ENCODE assay signal across 8 mouse cellular contexts in genomic region chr2:180569028-180569643, GRCm38 (mm10). TPM values are rescaled to one million over a fixed set of nuclear protein-coding genes. Genes with fewer than 3 reads are reported as not detected.
DNase-seq lines count a peak whose midpoint lies in the region; ATAC-seq and TF ChIP-seq lines count a peak whose summit lies in the region.

No protein-coding gene starts in this region.

- TF ChIP-seq EP300 in stomach, postnatal 0 days (optimal IDR thresholded peaks at IDR 0.05) = no peak
- no peak for TF ChIP-seq EP300 in lung, postnatal 0 days (IDR thresholded peaks at IDR 0.05)

- H3K27me3 ChIP-seq in stomach, embryonic 14.5 days (ENCODE audit: control insufficient read depth, insufficient read depth, low read length) = no peaks in the 10 kb centered on the region
- no peaks in the 10 kb centered on the region for H3K27me3 ChIP-seq in stomach, postnatal 0 days (ENCODE audit: control insufficient read depth, insufficient read depth, low read length)
- peaks cover 16% of the 10 kb centered on the region for H3K27me3 ChIP-seq in intestine, embryonic 15.5 days (replicated peaks)
- H3K27me3 ChIP-seq in lung, postnatal 0 days (replicated peaks; ENCODE audit: insufficient read depth, low read length) = peaks cover 3% of the 10 kb centered on the region; the same call in 1 of the 2 replicates

- peaks cover 14% of the 10 kb centered on the region for H3K4me1 ChIP-seq in stomach, embryonic 14.5 days (ENCODE audit: control insufficient read depth, insufficient read depth, low read length)
- H3K4me1 ChIP-seq in stomach, postnatal 0 days (replicated peaks; ENCODE audit: control insufficient read depth, insufficient read depth) = no peaks in the 10 kb centered on the region
- H3K4me1 ChIP-seq in intestine, embryonic 15.5 days (replicated peaks) = peaks cover 6% of the 10 kb centered on the region; the same call in 1 of the 2 replicates
- peaks cover 8% of the 10 kb centered on the region; the same call in 1 of the 2 replicates for H3K4me1 ChIP-seq in lung, postnatal 0 days (ENCODE audit: insufficient read depth, low read depth, low read length)

- no peak overlapping the region for H3K4me2 ChIP-seq in stomach, embryonic 14.5 days (replicated peaks; ENCODE audit: low read depth, low read length)
- H3K4me2 ChIP-seq in stomach, postnatal 0 days (replicated peaks; ENCODE audit: low read depth) = no peak overlapping the region
- H3K4me2 ChIP-seq in intestine, embryonic 15.5 days (replicated peaks) = no peak overlapping the region
- no peak overlapping the region for H3K4me2 ChIP-seq in lung, postnatal 0 days (replicated peaks; ENCODE audit: low read depth, low read length)

- H3K9ac ChIP-seq in stomach, embryonic 14.5 days (replicated peaks; ENCODE audit: low read depth, low read length) = no peak overlapping the region
- no peak overlapping the region for H3K9ac ChIP-seq in stomach, postnatal 0 days (ENCODE audit: low read length)
- H3K9ac ChIP-seq in intestine, embryonic 15.5 days = no peak overlapping the region
- H3K9ac ChIP-seq in lung, postnatal 0 days (replicated peaks; ENCODE audit: low read depth) = no peak overlapping the region

- intact Hi-C loops in left cerebral cortex, adult 2 months (cut with DNase I) = no loop called here

- DNase-seq in cerebellum, postnatal 25 days = peak; percentile 61 to 73
- DNase-seq in cerebellum, adult 18-20 months = no peak
- no peak for DNase-seq in stomach, postnatal 0 days (ENCODE audit: low spot score)
- peak; percentile 44 for DNase-seq in lung, postnatal 0 days (ENCODE audit: low spot score)
- no peak for DNase-seq in left cerebral cortex, adult 2 months (ENCODE audit: extremely low spot score in 1 of 2, low spot score in 2 of 2)

- TF ChIP-seq CTCF in stomach, postnatal 0 days (IDR thresholded peaks at IDR 0.05; ENCODE audit: low read depth) = no peak
- no peak for TF ChIP-seq CTCF in lung, postnatal 0 days (IDR thresholded peaks at IDR 0.05)
- TF ChIP-seq CTCF in left cerebral cortex, adult 2 months (IDR thresholded peaks at IDR 0.05) = no peak

- no peaks in the 10 kb centered on the region for H3K9me3 ChIP-seq in stomach, embryonic 14.5 days (ENCODE audit: control insufficient read depth, low read depth, low read length)
- H3K9me3 ChIP-seq in stomach, postnatal 0 days (ENCODE audit: control insufficient read depth, low read length) = no peaks in the 10 kb centered on the region
- H3K9me3 ChIP-seq in intestine, embryonic 15.5 days = no peaks in the 10 kb centered on the region
- H3K9me3 ChIP-seq in lung, postnatal 0 days (ENCODE audit: low read length) = no peaks in the 10 kb centered on the region

- no peaks in the 10 kb centered on the region for H3K36me3 ChIP-seq in stomach, embryonic 14.5 days (ENCODE audit: control insufficient read depth, insufficient read depth, low read length)
- H3K36me3 ChIP-seq in stomach, postnatal 0 days (ENCODE audit: control insufficient read depth, insufficient read depth, low read length) = no peaks in the 10 kb centered on the region
- H3K36me3 ChIP-seq in intestine, embryonic 15.5 days = no peaks in the 10 kb centered on the region
- no peaks in the 10 kb centered on the region for H3K36me3 ChIP-seq in lung, postnatal 0 days (ENCODE audit: insufficient read depth, low read length)

- ATAC-seq in stomach, embryonic 14.5 days (ENCODE audit: insufficient number of reproducible peaks, insufficient read depth, low FRiP score, low read depth) = peak; percentile 69; the same call in 1 of the 2 replicates
- ATAC-seq in stomach, postnatal 0 days (ENCODE audit: low FRiP score, low TSS enrichment) = no peak
- ATAC-seq in intestine, embryonic 15.5 days = peak; percentile 67
- peak; percentile 56; the same call in 1 of the 2 replicates for ATAC-seq in lung, postnatal 0 days
- ATAC-seq in inflammation-experienced regulatory T-cells, adult 6 months = no peak

- H3K27ac ChIP-seq in stomach, embryonic 14.5 days (ENCODE audit: low read length) = peak overlapping the region; percentile 33; the same call in 1 of the 2 replicates
- no peak overlapping the region for H3K27ac ChIP-seq in stomach, postnatal 0 days (replicated peaks)
- no peak overlapping the region for H3K27ac ChIP-seq in intestine, embryonic 15.5 days
- H3K27ac ChIP-seq in lung, postnatal 0 days (ENCODE audit: low read length) = no peak overlapping the region
- H3K27ac ChIP-seq in left cerebral cortex, adult 2 months = no peak overlapping the region

- WGBS in stomach, embryonic 14.5 days = 15% methylated on average over 3 of the region's 3 CpGs
- WGBS in stomach, postnatal 0 days = 11% methylated on average over 3 of the region's 3 CpGs
- WGBS in intestine, embryonic 15.5 days = 22% methylated on average over 3 of the region's 3 CpGs
- WGBS in lung, postnatal 0 days = 2% methylated on average over 3 of the region's 3 CpGs

- no peak overlapping the region for H3K4me3 ChIP-seq in stomach, embryonic 14.5 days (ENCODE audit: low read depth, low read length)
- H3K4me3 ChIP-seq in stomach, postnatal 0 days (ENCODE audit: low read depth, low read length) = no peak overlapping the region
- H3K4me3 ChIP-seq in intestine, embryonic 15.5 days (replicated peaks) = no peak overlapping the region
- no peak overlapping the region for H3K4me3 ChIP-seq in lung, postnatal 0 days (ENCODE audit: low read depth, low read length)
- H3K4me3 ChIP-seq in left cerebral cortex, adult 2 months = no peak overlapping the region

RNA-seq across cellular contexts. Expression of gene Mrgbp, which starts 12.0 kb away (rescaled TPM):
- 28.9 and 31.1 TPM in 2 replicates for polyA plus RNA-seq in stomach, embryonic 14.5 days (2014; fragmentation: Nextera tagmentation; extraction: Ambion mirVana)
- 15.9 and 16.1 TPM in 2 replicates for polyA plus RNA-seq in stomach, postnatal 0 days (2015; fragmentation: Nextera tagmentation; extraction: Ambion mirVana)
- 20.7 and 22.3 TPM in 2 replicates for polyA plus RNA-seq in intestine, embryonic 15.5 days (2015; fragmentation: Nextera tagmentation; extraction: Ambion mirVana)
- 20.5 and 22.4 TPM in 2 replicates for polyA plus RNA-seq in lung, postnatal 0 days (2015; fragmentation: Nextera tagmentation; extraction: Ambion mirVana)
- 10 to 100 TPM; 18.4 to 22.0 TPM for total RNA-seq in left cerebral cortex, adult 2 months (2021)
- polyA plus RNA-seq in inflammation-experienced regulatory T-cells, adult 6 months (2017; shearing (Covaris generic)) = 10 to 100 TPM; 15.8 to 28.5 (median 21.4) TPM

RNA-seq across cellular contexts. Expression of gene Ogfr, which starts 19.9 kb away (rescaled TPM):
- 61.3 and 61.4 TPM in 2 replicates for polyA plus RNA-seq in stomach, embryonic 14.5 days (2014; fragmentation: Nextera tagmentation; extraction: Ambion mirVana)
- 23.9 and 24.5 TPM in 2 replicates for polyA plus RNA-seq in stomach, postnatal 0 days (2015; fragmentation: Nextera tagmentation; extraction: Ambion mirVana)
- 42.1 and 44.2 TPM in 2 replicates for polyA plus RNA-seq in intestine, embryonic 15.5 days (2015; fragmentation: Nextera tagmentation; extraction: Ambion mirVana)
- polyA plus RNA-seq in lung, postnatal 0 days (2015; fragmentation: Nextera tagmentation; extraction: Ambion mirVana) = 37.5 and 38.3 TPM in 2 replicates
- 10 to 100 TPM; 30.7 to 35.5 TPM for total RNA-seq in left cerebral cortex, adult 2 months (2021)
- 10 to 100 TPM; 11.2 to 19.9 (median 12.3) TPM for polyA plus RNA-seq in inflammation-experienced regulatory T-cells, adult 6 months (2017; shearing (Covaris generic))

RNA-seq across cellular contexts. Expression of gene Col9a3, which starts 28.5 kb away (rescaled TPM):
- polyA plus RNA-seq in stomach, embryonic 14.5 days (2014; fragmentation: Nextera tagmentation; extraction: Ambion mirVana) = 6.9 and 9.8 TPM in 2 replicates
- 1.6 TPM in 2 replicates for polyA plus RNA-seq in stomach, postnatal 0 days (2015; fragmentation: Nextera tagmentation; extraction: Ambion mirVana)
- 5.5 and 6.7 TPM in 2 replicates for polyA plus RNA-seq in intestine, embryonic 15.5 days (2015; fragmentation: Nextera tagmentation; extraction: Ambion mirVana)
- 0.30 and 0.33 TPM in 2 replicates for polyA plus RNA-seq in lung, postnatal 0 days (2015; fragmentation: Nextera tagmentation; extraction: Ambion mirVana)
- total RNA-seq in left cerebral cortex, adult 2 months (2021) = 1 to 10 TPM; 5.1 to 7.2 TPM
- polyA plus RNA-seq in inflammation-experienced regulatory T-cells, adult 6 months (2017; shearing (Covaris generic)) = 1 to 10 TPM in 1 of 3 experiments, under 1 TPM in 2; 0.19 to 1.5 (median 0.87) TPM

Comparison
In these comparisons a context has a peak if more than half of its experiments do, and no peak if none do; other contexts are left out.
1. DNase-seq: peak in cerebellum, postnatal 25 days (2 of 2) and lung, postnatal 0 days (single experiment); none in cerebellum, adult 18-20 months (0 of 2), stomach, postnatal 0 days (single experiment) and left cerebral cortex, adult 2 months (0 of 2).
2. ATAC-seq: peak in stomach, embryonic 14.5 days (single experiment), intestine, embryonic 15.5 days (single experiment) and lung, postnatal 0 days (single experiment); none in stomach, postnatal 0 days (single experiment) and inflammation-experienced regulatory T-cells, adult 6 months (single experiment).